Mouse (Mus musculus) ES-E14 (cell line): ENCODE measurements at regions not wholly inside any gene's neighbourhood (a gene's known extent, or its start where the extent isn't known, plus 50 kb on each side); places are given as distances from the start of the nearest gene placed in this dataset.

Source experiments
- DNase-seq: peaks from one replicate; pipeline ENCODE4 v3.0.0-alpha.2; 2013; ENCODE audit warnings: low read depth, low spot score
- H3K27ac ChIP-seq: 2 replicates; pipeline ENCODE4 v1.5.1; 2012; ENCODE audit warnings: low read depth, mild to moderate bottlenecking, low read length, moderate library complexity, mixed read lengths; ENCODE audit not compliant: poor library complexity, insufficient read depth, severe bottlenecking
- H3K36me3 ChIP-seq: 2 replicates; pipeline ENCODE4 v1.6.1; 2012; ENCODE audit warnings: mild to moderate bottlenecking, low read length, moderate library complexity, mixed read lengths; ENCODE audit not compliant: control insufficient read depth, poor library complexity, insufficient read depth, severe bottlenecking
- H3K4me1 ChIP-seq, 2 experiments: fragments of 150-350 bp in 1 of 2; sonication (generic) in 1 of 2; 2 replicates each; pipeline ENCODE4 v1.6.1; 2012; ENCODE audit warnings: low read length in 2 of 2, mild to moderate bottlenecking in 1 of 2, mixed read lengths in 1 of 2; ENCODE audit not compliant: control insufficient read depth in 2 of 2, insufficient read depth in 2 of 2, poor library complexity in 1 of 2
- H3K4me3 ChIP-seq, 2 experiments: fragments of 150-350 bp in 1 of 2; sonication (generic) in 1 of 2; 2 replicates each; pipeline ENCODE4 v1.5.1; 2012; ENCODE audit warnings: low read length in 2 of 2, low read depth in 1 of 2, mild to moderate bottlenecking in 1 of 2, mixed read lengths in 1 of 2; ENCODE audit not compliant: insufficient read depth in 1 of 2, poor library complexity in 1 of 2, severe bottlenecking in 1 of 2
- H3K9ac ChIP-seq: 2 replicates; pipeline ENCODE4 v1.6.1; 2012; ENCODE audit warnings: low read depth, mild to moderate bottlenecking, low read length, mixed read lengths; ENCODE audit not compliant: poor library complexity, insufficient read depth, severe bottlenecking
- H3K9me3 ChIP-seq: fragments of 150-350 bp; sonication (generic); 2 replicates; pipeline ENCODE4 v1.6.1; 2012; ENCODE audit warnings: low read depth, mild to moderate bottlenecking, low read length; ENCODE audit not compliant: control insufficient read depth, insufficient read depth
- CHD2 ChIP-seq: IDR thresholded peaks from 2 replicates; pipeline ENCODE4 v1.6.1; 2014; ENCODE audit warnings: mild to moderate bottlenecking, low read depth, low read length, inconsistent platforms
- HCFC1 ChIP-seq: IDR thresholded peaks from 2 replicates; pipeline ENCODE4 v1.6.1; 2012; ENCODE audit warnings: low read length, inconsistent platforms, borderline replicate concordance; ENCODE audit not compliant: insufficient read depth
- MAFK ChIP-seq: IDR thresholded peaks from 2 replicates; pipeline ENCODE4 v1.6.1; 2014; ENCODE audit warnings: mild to moderate bottlenecking, low read depth, low read length, inconsistent platforms; ENCODE audit not compliant: insufficient read depth
- ZC3H11A ChIP-seq: IDR thresholded peaks from 2 replicates; pipeline ENCODE4 v1.6.1; 2012; ENCODE audit warnings: low read depth, mild to moderate bottlenecking, inconsistent platforms, low read length, borderline replicate concordance
- ZNF384 ChIP-seq: IDR thresholded peaks from 2 replicates; pipeline ENCODE4 v1.6.1; 2012; ENCODE audit warnings: low read depth, low read length, inconsistent platforms
- in situ Hi-C, 2 experiments: fragments of 600-800 bp; cut with MboI; formaldehyde crosslinking; loops; one replicate each; pipeline ENCODE4 v1.15.1; 2025; ENCODE audit warnings: low sequenced_read_pairs in 2 of 2, inconsistent platforms in 1 of 2; ENCODE audit not compliant: unreplicated experiment in 2 of 2

DNA sequence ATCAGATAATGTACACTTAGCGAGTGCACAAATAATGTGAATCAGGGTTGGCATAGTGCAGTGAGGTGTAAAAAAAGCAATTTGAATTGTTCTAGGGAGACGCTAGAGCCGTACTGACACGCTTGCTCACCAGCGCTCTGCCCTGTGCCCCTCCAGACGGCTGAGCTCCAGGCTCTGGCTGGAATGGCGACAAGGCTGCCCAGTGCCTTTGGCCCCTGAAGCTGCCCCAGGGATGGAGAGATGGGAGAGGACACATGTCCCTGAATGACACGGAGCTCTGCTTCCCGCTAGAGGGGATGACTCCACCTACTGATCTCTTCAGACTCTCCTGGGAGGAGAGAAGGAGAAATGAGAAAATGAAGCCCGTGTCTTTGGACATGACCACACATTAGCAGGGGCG, 143.3 kb upstream of the Cadm1 start:
- H3K4me1 ChIP-seq, result no peaks in the 10 kb centered on the region
- DNase-seq, result no peak
- in situ Hi-C loops, result no loop called here

DNA sequence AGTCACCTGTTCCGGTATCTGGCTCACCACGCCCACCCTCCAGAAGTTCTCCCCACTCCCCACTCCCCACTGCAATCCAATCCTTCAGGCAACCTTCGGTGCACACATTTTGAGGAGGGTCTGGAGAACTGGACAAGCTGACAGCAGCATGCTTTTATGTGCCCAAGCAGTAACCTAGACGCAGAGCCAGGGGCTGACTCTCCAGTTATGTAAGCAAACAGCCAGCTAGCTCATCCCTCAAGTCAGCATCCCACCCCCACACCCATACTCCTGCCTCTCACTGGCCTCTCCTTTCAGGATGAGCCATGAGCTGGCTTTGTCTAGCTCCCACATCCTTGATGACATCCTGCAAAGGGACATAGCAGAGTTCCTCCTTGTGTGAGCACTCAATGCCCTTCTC, 142.8 kb upstream of the Cadm1 start:
- H3K9me3 ChIP-seq, result no peaks in the 10 kb centered on the region
- no peak for TF ChIP-seq ZC3H11A
- TF ChIP-seq MAFK, result no peak
- TF ChIP-seq ZNF384, result no peak
- no peak for TF ChIP-seq HCFC1
- no peak for TF ChIP-seq CHD2
- H3K36me3 ChIP-seq, result no peaks in the 10 kb centered on the region
- H3K4me1 ChIP-seq, result no peaks in the 10 kb centered on the region
- H3K27ac ChIP-seq, result no peak overlapping the region
- in situ Hi-C loops, result no loop called here
- no peak for DNase-seq
- no peak overlapping the region for H3K9ac ChIP-seq
- no peak overlapping the region for H3K4me3 ChIP-seq

More for the DNA sequence above, 143.3 kb upstream of the Cadm1 start:
- Histone ChIP-seq H3K36me3 (no peaks in the 10 kb centered on the region), H3K9ac (no peak overlapping the region), H3K27ac (no peak overlapping the region), H3K4me3 (no peak overlapping the region), H3K9me3 (no peaks in the 10 kb centered on the region)
- TF ChIP-seq ZC3H11A (no peak), CHD2 (no peak), ZNF384 (no peak), MAFK (no peak)

DNA sequence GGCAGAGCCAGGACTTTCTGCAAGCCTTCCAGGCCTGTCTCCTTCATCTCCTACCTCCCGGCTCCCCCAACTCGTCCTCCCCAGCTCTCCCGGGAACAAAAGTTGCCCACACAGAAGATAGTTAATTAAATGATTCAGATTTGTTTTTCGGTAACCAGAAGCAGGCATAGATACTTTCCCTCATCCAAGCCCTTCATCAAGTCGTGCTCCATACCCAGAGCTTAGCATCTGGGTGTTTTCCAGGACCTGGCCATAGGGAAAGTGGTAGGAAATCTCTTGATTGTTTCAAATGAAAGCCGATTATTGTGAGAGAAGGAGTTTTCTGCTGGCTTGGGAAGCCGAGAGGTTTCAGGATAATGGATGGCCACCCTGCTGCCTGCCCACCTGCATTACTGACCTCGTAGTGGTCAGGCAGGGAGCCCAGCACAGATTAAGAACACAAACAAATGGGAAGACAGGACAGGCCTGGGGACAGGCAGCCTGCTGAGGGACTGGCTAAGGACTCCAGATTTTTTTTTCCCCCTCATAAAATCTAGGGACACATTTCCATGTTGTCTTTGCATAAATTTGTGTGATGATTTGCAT, 142.2 kb upstream of the Cadm1 start:
- no peak for DNase-seq
- H3K4me3 ChIP-seq, result no peak overlapping the region
- no peak overlapping the region for H3K27ac ChIP-seq

DNA sequence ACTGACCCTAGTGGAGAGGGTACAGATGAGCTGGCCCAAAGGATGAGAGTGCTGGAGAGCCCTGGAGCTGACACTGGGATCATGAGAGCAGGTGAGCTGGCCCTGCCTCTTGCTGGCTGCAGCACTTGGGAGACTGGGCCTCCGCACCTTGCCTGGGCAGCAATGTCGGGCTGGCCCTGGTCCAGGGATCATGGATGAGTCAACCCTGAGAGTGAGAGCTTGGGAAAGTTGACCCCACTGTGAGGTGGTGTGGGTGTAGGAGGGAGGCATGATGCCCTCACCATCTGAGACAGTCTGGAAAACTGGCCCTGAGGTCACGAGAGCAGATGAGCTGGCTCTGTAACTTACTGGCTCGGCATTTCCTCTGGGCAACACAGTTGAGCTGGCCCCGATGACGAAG, 140.1 kb upstream of the Cadm1 start:
- Histone ChIP-seq H3K9ac (no peak overlapping the region), H3K9me3 (no peaks in the 10 kb centered on the region), H3K27ac (no peak overlapping the region), H3K36me3 (no peaks in the 10 kb centered on the region), H3K4me3 (no peak overlapping the region), H3K4me1 (no peaks in the 10 kb centered on the region)
- no peak for DNase-seq
- TF ChIP-seq ZC3H11A (no peak), CHD2 (no peak), MAFK (no peak), HCFC1 (no peak), ZNF384 (no peak)
- in situ Hi-C loops, result no loop called here

More for the DNA sequence above, 142.2 kb upstream of the Cadm1 start:
- no peaks in the 10 kb centered on the region for H3K4me1 ChIP-seq
- H3K9me3 ChIP-seq, result no peaks in the 10 kb centered on the region
- no peaks in the 10 kb centered on the region for H3K36me3 ChIP-seq
- in situ Hi-C loops, result no loop called here
- H3K9ac ChIP-seq, result no peak overlapping the region
- TF ChIP-seq ZC3H11A (no peak), HCFC1 (no peak)

DNA sequence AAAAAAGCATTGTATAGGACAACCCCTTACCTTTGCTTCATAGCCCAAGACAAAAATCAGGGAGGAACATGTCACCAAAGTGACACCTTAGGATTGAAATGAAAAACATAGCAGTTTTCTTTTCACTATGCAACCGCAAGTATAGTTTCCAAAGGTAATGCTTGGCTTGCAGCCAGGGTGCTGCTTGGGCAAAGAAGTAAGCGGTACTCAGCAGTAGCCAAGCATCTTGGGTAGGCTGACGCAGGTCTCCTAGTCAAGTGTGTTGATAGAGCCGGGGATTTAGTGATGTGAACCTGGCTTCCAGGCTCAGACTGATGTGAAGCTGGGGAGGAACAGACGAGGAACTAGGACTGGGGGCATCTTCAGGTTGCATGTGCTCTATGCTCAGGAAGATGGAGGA, 138.3 kb upstream of the Cadm1 start:
- Histone ChIP-seq H3K9ac (no peak overlapping the region), H3K36me3 (no peaks in the 10 kb centered on the region), H3K4me3 (no peak overlapping the region), H3K4me1 (no peaks in the 10 kb centered on the region), H3K9me3 (no peaks in the 10 kb centered on the region), H3K27ac (no peak overlapping the region)
- in situ Hi-C loops, result no loop called here
- DNase-seq, result no peak
- TF ChIP-seq ZC3H11A (no peak), MAFK (no peak), ZNF384 (no peak), HCFC1 (no peak), CHD2 (no peak)
